Mouse (Mus musculus) cerebellum, adult 2 months (tissue): ENCODE data around the gene Mcm9. TPM values are rescaled to one million over a fixed set of nuclear protein-coding genes. Genes with fewer than 3 reads are reported as not detected.
"Not testable (repeated sequence)": the region's sequence is repeated elsewhere in the genome, so short reads cannot be mapped to it uniquely, and the experiment has no call there.

Experiments
- DNase-seq, 2 experiments: peaks; one replicate each; pipeline ENCODE4 v3.0.0; 2021
- H3K27ac ChIP-seq: fragments of 200-500 bp; 2 replicates; pipeline ENCODE4 v1.5.1; 2012; ENCODE audit warnings: low read length, control low read depth, inconsistent platforms; ENCODE audit not compliant: insufficient read depth
- H3K27me3 ChIP-seq: fragments of 200-500 bp; 2 replicates; pipeline ENCODE4 v1.6.1; 2012; ENCODE audit warnings: inconsistent platforms, mild to moderate bottlenecking, low read length, moderate library complexity; ENCODE audit not compliant: control insufficient read depth, insufficient read depth
- H3K4me1 ChIP-seq: fragments of 200-500 bp; 2 replicates; pipeline ENCODE4 v1.6.1; 2011; ENCODE audit warnings: low read length; ENCODE audit not compliant: control insufficient read depth, insufficient read depth
- H3K4me3 ChIP-seq: fragments of 200-500 bp; replicated peaks from 2 replicates; pipeline ENCODE3; 2011; ENCODE audit warnings: mild to moderate bottlenecking, low read depth, low read length, control low read depth; ENCODE audit not compliant: insufficient read depth
- CTCF ChIP-seq: fragments of 200-500 bp; IDR thresholded peaks from 2 replicates; pipeline ENCODE4 v1.5.1; 2011; ENCODE audit warnings: low read depth, mild to moderate bottlenecking, control low read depth, low read length, moderate library complexity, borderline replicate concordance; ENCODE audit not compliant: insufficient read depth
- POLR2A ChIP-seq: fragments of 200-500 bp; IDR thresholded peaks from 2 replicates; pipeline ENCODE4 v1.6.1; 2011; ENCODE audit warnings: low read length, control low read depth, borderline replicate concordance; ENCODE audit not compliant: insufficient read depth
- WGBS: fragments of 180-500 bp; shearing (Covaris S2); methylation state at CpG from one replicate; pipeline ENCODE4 v1.1.7; 2018; 5-methylcytosine and 5-hydroxymethylcytosine counted together
- polyA plus RNA-seq: library from polyadenylated mRNA; depleted of rRNA; stranded (reverse); fragments of >200 nt; gene quantifications from 2 replicates; pipeline ENCODE4 v1.2.3, GENCODE M21; 2012; rRNA removed

The Mcm9 gene
- polyA plus RNA-seq, 1 experiment, result 5.3 TPM

DNA sequence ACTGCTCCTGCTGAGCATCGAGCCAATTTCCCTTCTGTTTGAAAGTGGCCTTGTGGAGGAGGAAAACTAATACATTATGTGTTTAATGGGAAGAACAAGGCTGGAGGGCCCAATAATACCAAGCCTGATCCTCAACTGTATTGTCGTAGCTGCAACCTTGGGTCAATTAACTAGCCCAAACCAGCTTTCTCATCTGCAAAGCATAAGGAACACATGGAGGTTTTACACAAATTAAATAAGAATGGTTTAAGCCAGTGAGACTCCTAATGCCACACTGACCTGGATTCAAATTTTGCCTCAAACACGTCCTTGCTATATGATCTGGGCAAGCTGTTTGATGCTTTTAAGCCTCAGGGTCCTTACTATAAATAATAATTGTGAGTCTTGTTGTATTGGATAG lies 125.2 kb downstream of the Mcm9 start:
- Histone ChIP-seq H3K4me1 (no peaks in the 10 kb centered on the region; the same call in 1 of the 2 replicates), H3K27me3 (no peaks in the 10 kb centered on the region), H3K27ac (no peak overlapping the region), H3K4me3 (no peak overlapping the region)
- WGBS, result 66% methylated on average over 3 of the region's 3 CpGs
- no peak for DNase-seq
- TF ChIP-seq CTCF (no peak), POLR2A (no peak)

DNA sequence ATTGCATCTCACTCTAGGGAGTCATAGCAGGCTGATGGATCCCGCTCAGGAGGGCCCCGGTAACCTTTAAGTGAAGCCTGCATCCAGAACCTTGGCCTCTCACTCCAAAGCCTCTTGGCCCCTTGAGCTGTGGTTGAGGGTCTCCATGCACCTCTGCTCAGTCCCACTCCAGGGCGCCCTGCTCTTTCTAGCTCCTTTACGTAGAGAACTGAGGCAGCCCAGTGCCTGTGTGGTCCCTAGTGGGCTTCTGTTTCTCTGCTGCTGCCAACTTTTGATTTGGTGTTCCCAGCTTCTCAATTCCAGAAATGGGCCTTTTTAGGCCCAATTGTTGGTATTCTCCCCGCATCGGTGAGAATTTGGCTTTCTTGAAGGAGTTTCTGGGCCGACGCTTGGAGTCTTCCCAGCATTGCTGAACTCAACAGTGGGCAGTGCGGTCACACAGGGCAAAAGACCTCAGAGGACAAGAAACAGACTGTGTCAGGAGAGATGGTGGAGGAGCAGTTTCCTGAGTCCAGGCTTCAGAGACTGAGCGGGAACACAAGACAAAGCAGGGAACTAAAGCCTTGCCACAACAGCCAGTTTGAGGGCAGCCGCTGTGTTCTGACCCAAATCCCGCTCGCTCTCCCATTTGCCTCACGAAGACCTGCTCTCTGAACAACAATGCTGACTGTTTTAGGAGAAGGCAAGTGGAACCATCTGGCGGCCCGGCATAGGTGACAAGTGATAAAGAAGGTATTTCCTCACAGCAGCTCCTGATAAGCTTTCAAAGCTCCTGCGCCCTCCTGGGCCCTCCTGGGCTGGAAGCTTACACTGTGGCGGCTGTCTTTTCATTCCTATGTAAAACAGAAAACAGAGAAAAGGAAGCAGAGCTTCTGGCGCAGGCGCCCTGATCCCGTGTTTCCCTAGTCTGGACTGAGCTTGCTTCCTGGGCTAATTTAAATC lies 127.1 kb downstream of the Mcm9 start:
- H3K27me3 ChIP-seq, result no peaks in the 10 kb centered on the region

DNA sequence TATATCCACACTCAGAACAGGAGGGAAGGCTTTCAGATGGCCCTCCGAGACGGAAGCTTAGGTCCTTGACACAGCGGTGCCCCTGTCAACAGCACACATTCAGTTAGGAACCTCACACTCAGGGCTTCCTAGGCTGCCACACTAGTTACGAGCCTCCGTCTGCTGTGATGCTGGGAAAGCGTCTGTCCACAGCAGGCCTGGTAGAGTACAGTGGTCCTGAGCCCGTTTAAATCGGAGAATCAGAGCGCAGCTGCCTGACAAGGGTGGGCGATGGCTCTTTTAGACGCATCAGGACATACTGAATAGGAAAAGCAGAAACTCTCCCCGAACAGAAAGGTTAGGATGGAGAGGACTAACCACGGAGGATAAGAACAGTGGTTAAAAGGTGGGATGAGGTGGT lies 127.8 kb downstream of the Mcm9 start:
- Histone ChIP-seq H3K27ac (no peak overlapping the region; the same call in 1 of the 2 replicates), H3K4me1 (no peaks in the 10 kb centered on the region; the same call in 1 of the 2 replicates), H3K4me3 (no peak overlapping the region), H3K27me3 (no peaks in the 10 kb centered on the region)
- TF ChIP-seq CTCF (no peak), POLR2A (no peak)
- no peak for DNase-seq
- 92% methylated on average over 13 of the region's 13 CpGs for WGBS

More for the DNA sequence above, 127.1 kb downstream of the Mcm9 start:
- Histone ChIP-seq H3K4me1 (no peaks in the 10 kb centered on the region; the same call in 1 of the 2 replicates), H3K4me3 (peak overlapping the region; percentile 39), H3K27ac (peak overlapping the region; percentile 13)
- TF ChIP-seq CTCF (peak; percentile 8; the same call in 1 of the 2 replicates), POLR2A (no peak)
- peak; percentile 59 to 66 for DNase-seq
- 31% methylated on average over 21 of the region's 21 CpGs for WGBS

DNA sequence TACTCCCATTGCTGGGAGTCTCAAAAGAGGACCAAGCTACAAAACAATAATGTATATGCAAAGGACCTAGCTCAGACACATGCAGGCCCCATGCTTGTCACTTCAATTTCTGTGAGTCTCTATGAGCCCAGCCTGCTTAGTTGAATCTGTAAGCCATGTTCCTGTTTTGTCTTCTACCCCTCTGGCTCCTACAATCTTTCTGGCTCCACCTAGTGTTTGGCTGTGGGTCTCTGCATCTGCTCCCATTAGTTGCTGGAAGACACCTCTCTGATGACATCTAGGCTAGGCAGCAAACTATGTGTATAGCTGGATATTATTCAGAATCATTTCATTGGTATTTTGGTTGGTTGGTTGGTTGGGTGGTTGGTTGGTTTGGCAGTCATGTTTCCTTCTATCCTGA lies 130.7 kb downstream of the Mcm9 start:
- Histone ChIP-seq H3K4me1 (no peaks in the 10 kb centered on the region; the same call in 1 of the 2 replicates), H3K27me3 (no peaks in the 10 kb centered on the region), H3K27ac (no peak overlapping the region), H3K4me3 (no peak overlapping the region)
- DNase-seq, result no peak
- TF ChIP-seq POLR2A, result no peak
- no peak for TF ChIP-seq CTCF

DNA sequence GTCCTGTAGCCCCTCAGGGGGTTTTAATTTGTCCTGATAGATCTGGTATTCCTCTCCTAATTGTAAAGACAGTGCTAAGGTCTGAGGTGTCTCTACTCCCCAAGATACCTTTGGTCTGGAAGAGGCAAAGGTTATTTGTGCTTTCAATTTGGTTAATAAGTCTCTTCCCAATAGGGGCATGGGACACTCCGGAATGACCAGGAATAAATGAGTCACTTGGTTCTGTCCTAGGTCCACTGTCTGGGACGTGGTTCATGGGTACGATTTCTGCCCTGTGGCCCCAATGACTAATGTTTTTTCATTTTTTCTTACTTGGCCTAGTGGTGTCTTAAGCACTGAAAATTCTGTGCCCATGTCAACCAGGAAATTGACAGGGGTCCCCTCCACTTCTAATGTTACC lies 134.9 kb downstream of the Mcm9 start:
- H3K4me3 ChIP-seq, DNase-seq, H3K4me1 ChIP-seq, H3K27me3 ChIP-seq, H3K27ac ChIP-seq: not testable (repeated sequence)
- WGBS, result 99% methylated on average over 3 of the region's 3 CpGs

DNA sequence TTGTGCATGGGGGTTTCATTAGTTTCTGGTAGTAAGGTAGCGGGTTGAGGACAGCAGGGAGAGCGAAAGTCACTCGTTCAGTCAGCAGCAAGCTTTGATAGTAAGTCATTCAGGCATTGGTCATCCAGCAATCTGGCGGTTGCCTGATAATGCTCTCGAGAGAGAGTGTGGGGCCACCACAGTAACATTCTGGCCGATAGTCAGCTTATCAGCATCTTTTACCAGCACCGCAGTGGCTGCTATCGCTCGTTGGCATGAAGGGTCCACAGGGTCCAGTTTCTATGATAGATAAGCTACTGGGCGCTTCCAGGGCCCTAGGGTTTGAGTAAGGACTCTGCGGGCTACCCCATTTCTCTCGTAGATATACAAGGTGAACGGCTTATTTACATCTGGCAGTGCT lies 136.3 kb downstream of the Mcm9 start:
- no peak for DNase-seq
- H3K4me3 ChIP-seq, result no peak overlapping the region
- TF ChIP-seq CTCF (no peak), POLR2A (no peak)
- no peak overlapping the region for H3K27ac ChIP-seq
- WGBS, result 96% methylated on average over 13 of the region's 13 CpGs
- H3K27me3 ChIP-seq, result no peaks in the 10 kb centered on the region
- H3K4me1 ChIP-seq, result no peaks in the 10 kb centered on the region

Other genes starting within 250 kb of the Mcm9 start
- gene Asf1a, start 33.7 kb downstream of the Mcm9 start, polyA plus RNA-seq, result 27.0 TPM in 2 replicates
- gene Fam184a, start 120.7 kb upstream of the Mcm9 start, polyA plus RNA-seq, result 30.3 and 31.5 TPM in 2 replicates